Mouse (Mus musculus): Measurements from ENCODE around the gene Olfr53. TPM values are rescaled to one million over a fixed set of nuclear protein-coding genes. Genes with fewer than 3 reads are reported as not detected.
"Not testable (repeated sequence)": the region's sequence is repeated elsewhere in the genome, so short reads cannot be mapped to it uniquely, and the experiment has no call there.

Gene Olfr53
- total RNA-seq (2021), result not detected
- long read RNA-seq, experiment 1, result 0 reads
- long read RNA-seq, experiment 2, result 0 reads

DNA sequence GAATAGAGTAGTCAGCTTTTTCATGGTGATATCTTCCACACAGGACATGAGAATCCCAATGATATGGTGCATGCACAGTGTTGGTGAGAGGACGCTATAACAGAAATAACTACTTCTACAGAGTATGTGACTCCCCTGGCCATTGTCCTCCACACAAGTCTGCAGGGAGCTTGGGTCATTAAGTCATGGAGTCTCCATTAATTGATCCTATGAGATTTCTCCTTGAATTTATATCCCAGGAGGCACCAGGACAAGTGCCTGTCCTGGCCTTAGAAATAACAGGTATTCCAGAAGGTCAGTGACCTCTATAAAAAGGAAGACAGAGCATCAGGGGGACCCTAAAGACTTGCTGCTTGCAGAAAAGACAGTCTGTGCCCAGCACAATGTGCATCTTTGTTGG, at the start of gene Olfr53:
Gene Olfr53, plus strand, starts transcription at position 301 of the 400 bp plus-strand sequence.
- intact Hi-C loops (cut with DNase I), result no loop called here
- DNase-seq, result no peak

DNA sequence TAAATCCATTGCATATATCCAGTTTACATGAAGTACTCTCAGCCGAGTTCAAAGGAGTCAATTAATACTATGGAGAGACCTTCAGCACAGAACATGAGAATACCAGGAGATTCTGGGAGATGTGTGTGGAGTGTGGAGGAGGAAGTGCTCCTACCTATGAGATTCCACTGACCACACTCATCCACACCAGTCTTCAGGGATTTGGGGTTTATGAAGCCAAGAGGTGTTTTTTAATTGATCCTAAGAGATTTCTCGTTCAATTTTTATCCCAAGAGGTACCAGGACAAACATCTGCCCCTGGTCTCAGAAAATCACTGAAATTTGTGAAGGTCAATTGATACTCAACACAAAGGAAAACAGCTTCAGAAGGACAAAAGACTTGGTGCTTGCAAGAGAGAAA, 45.3 kb upstream of the Olfr53 start, which contains the start of gene Olfr46:
Gene Olfr46, plus strand, starts transcription at position 301 of the 400 bp plus-strand sequence.
- DNase-seq; intact Hi-C loops (cut with DNase I): not testable (repeated sequence)

DNA sequence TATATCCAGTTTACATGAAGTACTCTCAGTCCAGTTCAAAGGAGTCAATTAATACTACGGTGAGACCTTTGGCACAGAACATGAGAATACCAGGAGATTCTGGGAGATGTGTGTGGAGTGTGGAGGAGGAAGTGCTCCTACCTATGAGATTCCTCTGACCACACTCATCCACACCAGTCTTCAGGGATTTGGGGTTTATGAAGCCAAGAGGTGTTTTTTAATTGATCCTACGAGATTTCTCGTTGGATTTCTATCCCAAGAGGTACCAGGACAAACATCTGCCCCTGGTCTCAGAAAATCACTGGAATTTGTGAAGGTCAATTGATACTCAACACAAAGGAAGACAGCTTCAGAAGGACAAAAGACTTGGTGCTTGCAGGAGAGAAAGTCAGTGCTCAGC, 17.6 kb upstream of the Olfr53 start, which contains the start of gene Olfr61:
Gene Olfr61, plus strand, starts transcription at position 301 of the 400 bp plus-strand sequence.
- intact Hi-C loops (cut with DNase I); DNase-seq: not testable (repeated sequence)

DNA sequence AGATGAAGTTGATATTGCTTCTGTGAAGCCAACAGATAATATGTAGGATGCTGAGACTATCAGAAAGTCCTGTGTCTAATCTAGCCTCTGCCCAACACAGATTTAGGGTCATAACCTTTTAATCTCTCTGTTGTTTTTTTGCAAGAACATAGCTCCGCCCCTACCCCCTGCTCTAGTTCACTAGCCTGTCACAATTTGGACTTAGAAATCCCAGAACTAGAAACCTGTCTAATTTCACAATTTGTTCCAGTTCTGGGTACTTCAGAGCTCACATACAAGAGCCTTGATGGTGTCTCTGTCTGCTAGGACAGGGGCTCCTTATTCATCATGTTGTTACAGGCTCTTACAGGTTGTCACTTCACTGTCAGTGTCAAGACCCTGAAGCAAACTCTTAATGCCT, 15.7 kb upstream of the Olfr53 start:
- no peak for DNase-seq
- intact Hi-C loops (cut with DNase I), result no loop called here

DNA sequence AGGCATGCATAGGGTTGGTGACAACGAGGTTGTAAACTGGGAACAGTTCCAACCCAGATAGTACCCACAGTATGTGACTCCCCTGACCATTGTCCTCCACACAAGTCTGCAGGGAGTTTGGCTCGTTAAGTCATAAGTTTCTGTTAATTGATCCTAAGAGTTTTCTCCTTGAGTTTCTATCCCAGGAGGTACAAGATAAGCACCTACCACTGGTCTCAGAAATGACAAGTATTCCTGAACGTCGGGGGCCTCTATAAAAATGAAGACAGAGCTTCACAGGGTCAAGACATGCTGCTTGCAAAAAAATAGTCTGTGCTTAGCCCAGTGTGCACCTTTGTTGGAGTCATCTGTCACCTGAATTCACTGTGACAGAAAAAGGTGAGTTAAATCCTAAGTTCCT, 13.4 kb downstream of the Olfr53 start, which contains the start of gene Olfr539:
Gene Olfr539, plus strand, starts transcription at position 301 of the 400 bp plus-strand sequence.
- no peak for DNase-seq
- intact Hi-C loops (cut with DNase I), result no loop called here

DNA sequence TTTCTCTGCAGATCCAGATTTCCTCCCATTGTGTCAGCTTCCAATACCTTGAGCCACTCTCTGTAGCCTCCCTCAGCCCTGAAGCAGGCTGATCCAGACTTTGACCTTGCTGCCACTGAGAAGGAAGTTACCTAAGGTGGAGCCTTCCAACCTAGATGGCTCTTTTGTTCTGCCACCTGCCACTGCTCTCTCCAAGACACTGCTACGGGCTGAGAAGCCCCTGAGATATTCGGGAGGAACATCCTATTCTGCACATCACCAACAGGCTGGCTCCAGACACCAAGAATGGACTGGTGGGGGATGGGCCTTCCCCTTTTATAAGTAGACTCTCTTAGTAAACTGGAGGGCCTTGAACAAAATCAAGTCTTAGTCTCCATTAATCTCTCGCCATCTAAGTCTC, 24.4 kb downstream of the Olfr53 start:
- intact Hi-C loops (cut with DNase I); DNase-seq: not testable (repeated sequence)

DNA sequence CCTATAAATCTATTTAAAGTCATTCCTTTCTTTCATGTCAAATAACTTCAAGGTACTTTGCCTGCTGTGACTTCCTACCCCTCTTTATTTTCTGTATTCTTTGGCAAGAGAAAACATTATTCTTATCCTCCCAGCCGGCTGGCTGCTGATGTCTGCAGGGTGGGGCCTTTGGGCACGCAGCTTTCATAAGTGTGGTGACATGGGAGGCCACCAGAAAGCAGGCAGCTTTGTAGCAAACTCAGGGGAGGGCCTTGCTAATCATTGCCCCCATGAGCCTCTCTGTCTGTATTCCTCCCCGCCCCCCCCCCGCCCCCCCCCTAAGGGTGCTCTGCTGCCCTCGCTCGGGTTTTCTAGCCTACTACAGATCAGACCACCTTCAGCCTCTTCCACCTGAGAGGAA, 29.6 kb downstream of the Olfr53 start:
- no peak for DNase-seq
- intact Hi-C loops (cut with DNase I), result no loop called here

DNA sequence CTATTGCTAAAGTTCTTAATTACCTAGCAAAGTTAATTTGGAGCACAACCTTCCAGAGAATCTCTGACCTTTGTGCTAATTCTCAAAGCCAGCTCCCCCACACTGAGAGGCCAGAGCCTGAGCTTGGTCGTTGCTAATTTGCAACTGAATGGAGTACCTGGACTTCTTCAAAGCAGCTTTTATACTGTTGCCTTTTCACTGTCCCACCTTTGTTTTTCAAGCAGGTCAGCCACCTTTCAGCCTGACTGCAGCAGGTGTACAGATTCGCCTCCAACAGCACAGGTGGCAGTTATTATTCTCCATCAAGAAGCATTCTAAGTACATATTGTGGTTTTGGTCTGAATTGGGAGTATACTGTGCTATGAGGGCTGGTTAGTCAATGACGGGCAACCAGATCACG, 33.3 kb downstream of the Olfr53 start:
- intact Hi-C loops (cut with DNase I); DNase-seq: not testable (repeated sequence)

DNA sequence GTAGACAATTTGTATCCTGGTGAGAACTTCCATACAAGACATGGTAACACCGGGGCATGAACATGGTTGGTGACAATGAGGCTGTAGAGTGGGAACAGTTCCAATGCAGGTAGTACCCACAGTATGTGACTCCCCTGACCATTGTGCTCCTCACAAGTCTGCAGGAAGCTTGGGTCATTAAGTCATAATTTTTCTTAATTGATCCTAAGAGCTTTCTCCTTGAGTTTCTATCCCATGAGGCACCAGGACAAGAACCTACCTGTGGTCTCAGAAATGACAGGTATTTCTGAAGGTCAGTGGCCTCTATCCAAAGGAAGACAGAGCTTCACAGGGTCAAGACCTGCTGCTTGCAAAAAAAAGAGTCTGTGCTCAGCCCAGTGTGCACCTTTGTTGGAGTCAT, 35.4 kb downstream of the Olfr53 start, which contains the start of gene Olfr45:
Gene Olfr45, plus strand, starts transcription at position 301 of the 400 bp plus-strand sequence.
- DNase-seq, result no peak
- intact Hi-C loops (cut with DNase I), result no loop called here

DNA sequence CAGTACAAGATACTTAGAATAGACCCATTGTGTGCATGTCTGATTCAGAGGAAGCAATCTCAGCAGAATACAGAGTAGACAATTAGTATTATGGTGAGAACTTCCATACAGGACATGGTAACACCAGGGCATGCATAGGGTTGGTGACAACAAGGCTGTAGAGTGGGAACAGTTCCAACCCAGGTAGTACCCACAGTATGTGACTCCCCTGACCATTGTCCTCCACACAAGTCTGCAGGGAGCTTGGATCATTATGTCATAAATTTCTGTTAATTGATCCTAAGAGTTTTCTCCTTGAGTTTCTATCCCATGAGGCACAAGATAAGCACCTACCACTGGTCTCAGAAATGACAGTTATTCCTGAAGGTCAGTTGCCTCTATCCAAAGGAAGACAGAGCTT, 50.7 kb downstream of the Olfr53 start, which contains the start of gene Olfr541:
Gene Olfr541, plus strand, starts transcription at position 301 of the 400 bp plus-strand sequence.
- no peak for DNase-seq
- intact Hi-C loops (cut with DNase I), result no loop called here

Other genes starting within 250 kb of the Olfr53 start
- gene Olfr531, start 243.5 kb upstream of the Olfr53 start, total RNA-seq (2021), result not detected
- not detected for gene Olfr532, start 224.8 kb upstream of the Olfr53 start, total RNA-seq (2021)
- gene Olfr533, start 183.1 kb upstream of the Olfr53 start, total RNA-seq (2021), result not detected
- gene Olfr535, start 162.2 kb upstream of the Olfr53 start, total RNA-seq (2021), result not detected
- not detected for gene Olfr536, start 139.1 kb upstream of the Olfr53 start, total RNA-seq (2021)
- gene Olfr538, start 78.6 kb upstream of the Olfr53 start, total RNA-seq (2021), result not detected
- not detected for gene Olfr46, start 45.2 kb upstream of the Olfr53 start, total RNA-seq (2021)
- gene Olfr61, start 17.5 kb upstream of the Olfr53 start, total RNA-seq (2021), result not detected
- gene Olfr539, start 13.5 kb downstream of the Olfr53 start, total RNA-seq (2021), result not detected
- not detected for gene Olfr45, start 35.5 kb downstream of the Olfr53 start, total RNA-seq (2021)
- not detected for gene Olfr541, start 50.8 kb downstream of the Olfr53 start, total RNA-seq (2021)
- gene Cyp2e1, start 117.3 kb downstream of the Olfr53 start, total RNA-seq (2021), result 10 to 100 TPM; 10.2 to 16.8 TPM
- gene Syce1, start 141.4 kb downstream of the Olfr53 start, total RNA-seq (2021), result not detected
- under 1 TPM in 1 of 2 experiments, not detected in 1; 0.07 TPM for gene Zfp941, start 175.7 kb downstream of the Olfr53 start, total RNA-seq (2021)
- not detected for gene Urah, start 188.6 kb downstream of the Olfr53 start, total RNA-seq (2021)
- gene Scgb1c1, start 199.1 kb downstream of the Olfr53 start, total RNA-seq (2021), result not detected
- gene Odf3, start 201.4 kb downstream of the Olfr53 start, total RNA-seq (2021), result not detected
- not detected for gene Gm45785, start 209.9 kb downstream of the Olfr53 start, total RNA-seq (2021)
- 10 to 100 TPM; 12.6 to 14.9 TPM for gene Ric8a, start 210.5 kb downstream of the Olfr53 start, total RNA-seq (2021)
- gene Bet1l, start 211.1 kb downstream of the Olfr53 start, total RNA-seq (2021), result 1 to 10 TPM; 5.2 to 7.9 TPM
- 10 to 100 TPM; 78.3 to 78.9 TPM for gene Psmd13, start 235.5 kb downstream of the Olfr53 start, total RNA-seq (2021)
- 10 to 100 TPM; 26.0 to 26.3 TPM for gene Sirt3, start 235.9 kb downstream of the Olfr53 start, total RNA-seq (2021)

Data from gastrocnemius, postnatal 36 days (tissue).